Comparison of ENCODE assay signal across 7 mouse cellular contexts in genomic region chr8:13753680-13754079, GRCm38 (mm10). TPM values are rescaled to one million over a fixed set of nuclear protein-coding genes. Genes with fewer than 3 reads are reported as not detected.
A peak's percentile ranks its signal among the peaks of the same experiment; 100 is the strongest.
DNase-seq lines count a peak whose midpoint lies in the region; ATAC-seq and TF ChIP-seq lines count a peak whose summit lies in the region.

No protein-coding gene starts in this region.

- H3K4me3 ChIP-seq in bone marrow, adult 2 months (replicated peaks; ENCODE audit: control insufficient read depth, low read depth, low read length), result no peak overlapping the region

- ATAC-seq in erythroblast, adult 5-6 weeks (replicated peaks; ENCODE audit: low FRiP score, poor library complexity, severe bottlenecking), result peak; percentile 69

- H3K4me1 ChIP-seq in bone marrow, adult 2 months (ENCODE audit: control insufficient read depth, insufficient read depth, low read length), result no peaks in the 10 kb centered on the region

- H3K27ac ChIP-seq in bone marrow, adult 2 months (ENCODE audit: control insufficient read depth, insufficient read depth, low read depth, low read length, poor library complexity), result no peak overlapping the region

- TF ChIP-seq CTCF in bone marrow, adult 2 months (IDR thresholded peaks at IDR 0.05; ENCODE audit: control insufficient read depth, insufficient read depth, low read length), result peak; percentile 71

- peak; percentile 89 for DNase-seq in 3T3-L1 (ENCODE audit: low read depth, low spot score)
- DNase-seq in CD4-positive, CD25-positive, alpha-beta regulatory T cell, adult 2 months (ENCODE audit: low read depth, low spot score), result peak; percentile 88
- DNase-seq in kidney, postnatal 10 days, result peak; percentile 90
- peak; percentile 62 to 65 for DNase-seq in lung, adult 18-20 months
- peak; percentile 90 for DNase-seq in right cerebral cortex, postnatal 4 days

- TF ChIP-seq POLR2A in bone marrow, adult 2 months (IDR thresholded peaks at IDR 0.05; ENCODE audit: borderline replicate concordance, control insufficient read depth, low read depth, low read length), result no peak

- 16% methylated on average over 2 of the region's 2 CpGs for WGBS in bone marrow, adult 2 months

RNA-seq across cellular contexts. Expression of gene Cdc16, which starts 3.8 kb away (rescaled TPM):
- 24.2 and 30.5 TPM in 2 replicates for polyA plus RNA-seq in bone marrow, adult 2 months (2011; ENCODE audit: insufficient read depth, insufficient read length, low replicate concordance, missing spikeins)
- 25.0 and 26.8 TPM in 2 replicates for total RNA-seq in erythroblast, adult 5-6 weeks (2015; ENCODE audit: low replicate concordance)
- 12.3 and 16.0 TPM in 2 replicates for total RNA-seq in erythroblast, adult 5-6 weeks (2017; ENCODE audit: low replicate concordance)

RNA-seq across cellular contexts. Expression of gene Upf3a, which starts 31.7 kb away (rescaled TPM):
- 17.5 and 19.9 TPM in 2 replicates for polyA plus RNA-seq in bone marrow, adult 2 months (2011; ENCODE audit: insufficient read depth, insufficient read length, low replicate concordance, missing spikeins)
- total RNA-seq in erythroblast, adult 5-6 weeks (2015; ENCODE audit: low replicate concordance), result 9.2 and 10.6 TPM in 2 replicates
- total RNA-seq in erythroblast, adult 5-6 weeks (2017; ENCODE audit: low replicate concordance), result 10.2 and 15.3 TPM in 2 replicates

RNA-seq across cellular contexts. Expression of gene Cfap97d2, which starts 48.0 kb away (rescaled TPM):
- polyA plus RNA-seq in bone marrow, adult 2 months (2011; ENCODE audit: insufficient read depth, insufficient read length, low replicate concordance, missing spikeins), result 2.8 TPM in 1 of 2 replicates, not detected in the other
- not detected in 2 replicates for total RNA-seq in erythroblast, adult 5-6 weeks (2015; ENCODE audit: low replicate concordance)
- not detected in 2 replicates for total RNA-seq in erythroblast, adult 5-6 weeks (2017; ENCODE audit: low replicate concordance)
